Mouse (Mus musculus) bone marrow macrophage, adult 2 months (primary cell): ENCODE measurements around the gene Spr. TPM values are rescaled to one million over a fixed set of nuclear protein-coding genes. Genes with fewer than 3 reads are reported as not detected.
"Not testable (repeated sequence)": the region's sequence is repeated elsewhere in the genome, so short reads cannot be mapped to it uniquely, and the experiment has no call there.

Experiments used
- H3K27ac ChIP-seq: 2 replicates; pipeline ENCODE4 v1.5.1; 2012; ENCODE audit warnings: low read depth, low read length; ENCODE audit not compliant: insufficient read depth
- H3K4me1 ChIP-seq: 2 replicates; pipeline ENCODE4 v1.6.1; 2012; ENCODE audit warnings: low read length; ENCODE audit not compliant: control insufficient read depth, insufficient read depth
- H3K4me3 ChIP-seq: 2 replicates; pipeline ENCODE4 v1.5.1; 2012; ENCODE audit warnings: mild to moderate bottlenecking, low read length, moderate library complexity; ENCODE audit not compliant: insufficient read depth
- CTCF ChIP-seq: IDR thresholded peaks from 2 replicates; pipeline ENCODE4 v1.5.1; 2012; ENCODE audit warnings: low read depth, mild to moderate bottlenecking, low read length, moderate library complexity
- POLR2A ChIP-seq: IDR thresholded peaks from 2 replicates; pipeline ENCODE4 v1.6.1; 2012; ENCODE audit warnings: mild to moderate bottlenecking, low read depth, low read length, borderline replicate concordance
- polyA plus RNA-seq: library from polyadenylated mRNA; stranded (reverse); fragments of >200 nt; gene quantifications from 2 replicates; pipeline ENCODE4 v1.2.4, GENCODE M21; 2012; ENCODE audit not compliant: missing spikeins, insufficient read depth, insufficient read length

Spr gene
- polyA plus RNA-seq = 26.6 and 32.9 TPM in 2 replicates

DNA sequence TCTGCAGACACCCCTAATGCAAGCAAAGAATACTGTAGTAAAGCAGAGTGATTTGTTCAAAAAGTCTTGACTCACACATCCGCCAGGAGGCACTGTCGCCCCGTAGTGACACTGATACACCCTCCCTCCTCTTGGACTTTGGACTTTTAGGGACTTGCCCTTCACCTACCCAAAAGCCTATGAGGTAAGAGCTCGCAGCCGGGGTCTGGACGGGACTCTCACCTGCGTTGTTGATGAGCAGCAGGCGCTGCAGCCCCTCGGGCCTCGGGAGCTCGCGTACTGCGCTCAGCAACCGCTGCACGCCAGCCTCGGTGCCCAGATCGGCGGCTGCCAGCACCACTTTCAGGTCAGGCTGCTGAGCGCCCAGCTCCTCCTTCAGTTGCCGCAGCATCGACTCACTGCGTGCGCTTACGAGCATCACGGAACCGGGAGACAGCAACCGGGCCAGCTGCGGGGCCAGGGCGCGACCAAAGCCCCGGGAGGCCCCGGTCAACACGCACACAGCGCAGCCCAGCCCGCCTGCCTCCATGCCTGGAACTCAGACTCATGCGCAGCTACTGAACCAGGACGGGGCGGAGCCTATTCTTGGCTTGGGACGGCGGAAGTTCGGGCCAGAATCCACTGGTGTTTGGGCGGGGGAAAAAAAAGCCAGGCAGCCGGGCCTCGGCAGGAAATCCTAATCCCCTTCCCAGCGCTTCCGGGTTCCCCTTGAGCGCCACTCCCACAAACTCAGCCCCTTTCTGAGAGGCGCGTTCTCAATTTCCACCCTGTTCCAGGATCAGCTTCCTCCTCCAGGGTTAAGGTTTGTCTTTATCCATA, at the start of gene Spr:
TSS of gene Spr (minus strand) at position 550 of the 819 bp plus-strand sequence.
- peak within 1 kb of the TSS; percentile 52 for H3K27ac ChIP-seq
- TF ChIP-seq CTCF = peak; percentile 51
- peak; percentile 58; the same call in 1 of the 2 replicates for TF ChIP-seq POLR2A
- H3K4me1 ChIP-seq = peaks cover 5% of the 10 kb centered on the region; the same call in 1 of the 2 replicates
- H3K4me3 ChIP-seq = peak within 1 kb of the TSS; percentile 68

DNA sequence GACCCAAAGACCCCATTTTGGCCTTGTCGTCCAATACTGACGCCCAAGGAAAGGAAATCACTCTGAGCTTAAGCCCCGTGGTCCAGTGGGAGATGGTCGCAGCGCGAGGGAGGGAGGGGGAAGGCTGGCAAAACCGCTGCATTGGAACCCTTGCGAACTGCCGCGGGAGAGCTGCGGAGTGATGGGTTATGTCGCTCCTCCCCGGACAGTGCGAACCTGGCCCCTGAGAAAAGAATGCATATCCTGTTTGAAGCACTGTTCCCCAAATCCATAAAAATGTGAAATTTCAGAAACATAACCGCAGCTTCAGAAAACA, 49.1 kb upstream of the Spr start:
- TF ChIP-seq POLR2A (no peak), CTCF (no peak)
- no peak overlapping the region for H3K4me3 ChIP-seq
- no peak overlapping the region for H3K27ac ChIP-seq
- no peaks in the 10 kb centered on the region for H3K4me1 ChIP-seq

DNA sequence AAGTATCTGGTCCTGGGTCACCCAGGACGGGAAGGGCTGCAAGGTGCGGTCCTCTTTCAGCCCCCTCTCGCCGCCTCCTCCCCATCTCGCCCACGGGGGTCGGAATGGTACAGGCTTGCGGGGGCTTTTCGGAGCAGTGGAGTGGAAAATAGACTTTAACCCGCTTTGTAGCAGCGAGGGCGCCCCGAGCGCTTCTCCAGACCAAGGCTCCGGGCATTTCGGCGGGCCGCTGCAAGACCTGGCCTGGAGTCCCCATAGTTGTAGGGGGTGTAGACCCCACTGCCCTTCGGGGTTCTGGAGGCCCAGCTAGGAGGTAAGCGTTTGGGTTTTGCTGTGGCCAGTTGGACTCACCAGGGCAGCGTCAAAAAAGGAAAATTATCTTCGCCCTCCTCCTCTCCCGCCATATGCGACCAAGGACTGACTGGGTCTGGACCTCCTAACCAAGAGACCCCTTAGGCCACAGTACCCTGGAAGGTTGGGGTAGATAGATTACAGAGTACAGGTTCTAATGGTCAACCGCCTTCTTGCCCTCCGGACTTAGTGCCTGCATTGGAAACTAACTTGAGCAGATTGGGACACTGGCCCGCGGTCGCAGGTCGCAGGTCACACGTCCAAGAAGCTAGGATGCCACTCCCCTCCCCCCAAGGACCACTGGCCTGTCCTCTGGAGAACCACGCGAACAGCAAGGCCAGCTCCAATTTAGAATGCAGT, 48.6 kb upstream of the Spr start:
- H3K4me3 ChIP-seq = no peak overlapping the region
- no peak overlapping the region for H3K27ac ChIP-seq
- TF ChIP-seq POLR2A (no peak), CTCF (no peak)
- no peaks in the 10 kb centered on the region for H3K4me1 ChIP-seq

DNA sequence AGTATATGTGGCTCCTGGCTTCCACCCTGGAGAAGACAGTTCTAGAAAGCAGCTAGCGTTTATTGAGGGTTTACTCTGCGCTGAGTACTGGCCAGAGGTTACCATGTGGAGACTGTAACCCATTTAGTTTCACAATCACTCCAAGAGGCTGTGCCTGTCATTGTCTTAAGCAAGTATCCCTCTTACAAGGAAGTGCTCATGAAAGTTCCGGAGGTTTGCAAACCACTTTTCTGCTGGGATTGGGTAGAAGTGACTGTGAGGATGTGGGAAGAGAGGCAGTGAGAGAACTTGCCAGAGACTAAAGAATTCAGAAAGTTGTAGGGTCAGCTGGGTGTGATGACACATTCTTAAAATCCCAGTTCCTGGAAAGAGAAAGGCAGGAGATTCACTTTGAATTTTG, 46.4 kb upstream of the Spr start:
- Histone ChIP-seq H3K4me3 (no peak overlapping the region), H3K27ac (no peak overlapping the region), H3K4me1 (no peaks in the 10 kb centered on the region)
- TF ChIP-seq POLR2A (no peak), CTCF (no peak)

DNA sequence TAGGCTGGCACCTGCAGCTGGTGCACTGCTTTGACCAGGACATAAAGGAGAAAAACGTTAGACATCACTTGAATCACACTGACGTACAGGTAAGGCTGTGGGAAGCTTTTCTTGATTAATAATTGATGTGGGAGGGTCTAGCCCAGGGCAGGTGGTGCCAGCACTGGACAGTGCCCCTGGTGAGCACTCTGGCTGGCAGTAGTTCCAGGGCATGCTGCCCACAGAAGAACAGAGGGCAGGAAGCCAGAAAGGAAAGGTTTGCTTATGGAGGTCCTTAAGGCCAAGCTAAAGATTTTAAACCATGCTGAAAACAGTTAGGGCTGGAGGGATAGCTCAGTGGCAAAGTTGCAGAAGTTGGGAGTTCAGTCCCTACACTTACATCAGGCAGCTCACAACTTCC, 42.5 kb upstream of the Spr start:
- no peak overlapping the region for H3K4me3 ChIP-seq
- H3K27ac ChIP-seq = no peak overlapping the region
- TF ChIP-seq POLR2A (no peak), CTCF (no peak)
- H3K4me1 ChIP-seq = no peaks in the 10 kb centered on the region

DNA sequence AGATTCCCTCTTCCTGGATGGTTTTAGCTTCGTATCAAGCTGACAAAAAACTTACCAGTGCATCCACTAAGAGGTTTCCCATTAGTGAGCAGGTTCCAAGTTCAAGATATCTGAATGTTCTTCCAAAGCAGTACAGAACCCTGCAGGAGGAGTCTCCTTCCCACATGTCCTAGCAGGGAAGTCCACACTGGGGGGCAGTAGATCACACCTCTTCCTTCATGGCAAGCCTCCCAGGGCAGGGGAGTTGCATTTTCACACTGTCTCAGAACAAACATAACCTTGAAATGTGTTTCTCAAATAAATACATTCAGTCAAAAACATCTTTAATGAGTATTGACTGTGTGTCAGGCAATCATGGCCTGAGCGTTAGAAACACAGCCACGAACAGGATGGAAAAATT, 42.0 kb upstream of the Spr start:
- TF ChIP-seq CTCF (no peak), POLR2A (no peak)
- Histone ChIP-seq H3K4me3 (no peak overlapping the region), H3K4me1 (no peaks in the 10 kb centered on the region), H3K27ac (no peak overlapping the region)

DNA sequence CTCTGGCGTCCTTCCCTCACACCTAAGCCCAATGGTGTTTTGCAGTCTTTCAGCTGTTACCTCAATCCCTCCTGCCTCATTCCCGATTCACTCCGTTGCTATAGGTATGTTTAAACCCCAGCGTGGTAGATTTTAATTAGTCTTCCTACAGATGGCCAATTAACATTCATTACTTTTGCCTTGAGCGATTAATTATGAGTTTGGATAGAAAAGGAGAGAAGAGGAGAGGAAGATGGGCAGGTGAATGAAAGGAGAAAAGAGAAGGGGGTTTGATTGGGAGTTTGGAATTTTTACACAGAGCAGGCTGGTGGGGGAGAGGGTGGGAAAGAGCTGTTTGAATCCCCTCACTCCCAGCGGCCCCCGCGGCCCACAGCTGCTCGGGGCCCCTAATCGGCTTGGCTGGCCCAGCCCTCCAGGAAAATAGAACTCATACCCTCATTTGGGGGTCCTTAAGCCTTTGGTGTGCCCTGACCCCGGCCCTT, 27.9 kb upstream of the Spr start:
- Histone ChIP-seq H3K27ac (no peak overlapping the region), H3K4me3 (no peak overlapping the region), H3K4me1 (no peaks in the 10 kb centered on the region)
- TF ChIP-seq CTCF (no peak), POLR2A (no peak)

DNA sequence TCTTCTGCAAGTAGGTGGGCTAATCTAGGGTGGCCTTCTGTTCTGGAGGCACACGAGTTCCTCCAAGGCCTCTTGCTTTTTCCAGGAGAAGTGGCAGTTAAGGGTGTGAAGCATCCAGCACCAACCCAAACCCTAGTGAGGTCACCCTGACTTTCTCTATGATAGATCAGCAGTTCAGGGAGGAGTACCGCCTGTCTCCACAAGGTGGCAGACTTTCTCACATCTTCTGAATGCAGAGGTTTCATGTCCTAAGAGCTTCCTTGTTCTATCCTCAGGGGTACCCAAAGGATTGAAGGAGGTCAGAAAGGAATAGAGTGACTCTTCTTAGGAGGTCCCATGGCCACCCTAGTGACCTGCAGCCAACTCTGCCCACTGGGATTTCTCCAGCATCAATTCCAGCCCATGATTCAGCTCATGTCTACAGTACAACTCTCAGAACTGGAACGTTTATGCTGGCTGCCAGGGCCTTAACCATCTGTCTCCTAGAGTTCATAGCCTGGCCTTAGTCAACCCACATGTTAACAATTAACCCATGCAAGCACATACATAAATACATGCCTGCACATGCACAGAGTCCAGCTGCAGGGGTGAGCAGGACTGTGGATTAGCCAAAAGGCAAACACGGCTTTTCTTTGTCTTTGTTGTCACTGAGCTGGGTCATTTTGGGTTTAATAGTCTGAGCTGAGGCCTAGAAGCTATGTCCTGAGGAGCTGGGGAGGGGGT, 22.8 kb upstream of the Spr start:
- Histone ChIP-seq H3K4me3 (no peak overlapping the region), H3K27ac (no peak overlapping the region), H3K4me1 (peaks cover under 1% of the 10 kb centered on the region; the same call in 1 of the 2 replicates)
- 0 out of 2 replicates have a peak, but pooled peaks have one; percentile 16 for TF ChIP-seq CTCF
- TF ChIP-seq POLR2A = no peak

DNA sequence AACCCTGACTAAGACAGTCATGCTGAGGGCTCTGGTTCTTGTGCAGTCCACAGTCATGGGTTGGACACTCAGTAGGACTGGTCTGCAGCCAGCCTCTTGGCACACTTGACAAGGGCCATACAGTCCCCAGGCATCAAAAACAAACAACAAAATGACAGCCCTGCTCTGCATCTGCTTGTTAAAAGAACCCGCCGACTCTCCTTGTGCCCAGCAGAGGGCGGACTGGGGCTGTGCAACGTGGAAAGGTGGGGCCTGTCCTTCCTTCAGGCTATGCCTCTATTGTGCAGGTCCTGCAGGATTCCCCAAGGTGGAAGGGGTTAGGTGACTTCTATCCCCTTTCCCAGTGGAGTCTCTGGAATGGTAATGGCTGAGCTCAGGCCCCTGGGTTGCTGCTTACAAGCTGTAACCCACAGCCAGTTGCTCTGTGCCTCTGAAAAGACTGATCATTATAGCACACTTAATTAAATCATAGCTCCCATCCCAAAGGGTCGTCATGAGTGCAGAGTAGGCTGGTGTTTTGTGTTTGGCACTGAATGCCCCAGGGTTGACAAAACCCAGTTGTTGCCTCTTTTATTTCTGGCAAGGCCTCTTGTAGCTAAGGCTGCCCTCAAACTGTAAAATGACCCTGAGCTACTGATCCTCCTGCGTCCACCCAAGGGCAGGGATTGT, 21.7 kb upstream of the Spr start:
- TF ChIP-seq CTCF = peak; percentile 23; the same call in 1 of the 2 replicates
- not testable (repeated sequence) for H3K4me3 ChIP-seq, H3K4me1 ChIP-seq, H3K27ac ChIP-seq

DNA sequence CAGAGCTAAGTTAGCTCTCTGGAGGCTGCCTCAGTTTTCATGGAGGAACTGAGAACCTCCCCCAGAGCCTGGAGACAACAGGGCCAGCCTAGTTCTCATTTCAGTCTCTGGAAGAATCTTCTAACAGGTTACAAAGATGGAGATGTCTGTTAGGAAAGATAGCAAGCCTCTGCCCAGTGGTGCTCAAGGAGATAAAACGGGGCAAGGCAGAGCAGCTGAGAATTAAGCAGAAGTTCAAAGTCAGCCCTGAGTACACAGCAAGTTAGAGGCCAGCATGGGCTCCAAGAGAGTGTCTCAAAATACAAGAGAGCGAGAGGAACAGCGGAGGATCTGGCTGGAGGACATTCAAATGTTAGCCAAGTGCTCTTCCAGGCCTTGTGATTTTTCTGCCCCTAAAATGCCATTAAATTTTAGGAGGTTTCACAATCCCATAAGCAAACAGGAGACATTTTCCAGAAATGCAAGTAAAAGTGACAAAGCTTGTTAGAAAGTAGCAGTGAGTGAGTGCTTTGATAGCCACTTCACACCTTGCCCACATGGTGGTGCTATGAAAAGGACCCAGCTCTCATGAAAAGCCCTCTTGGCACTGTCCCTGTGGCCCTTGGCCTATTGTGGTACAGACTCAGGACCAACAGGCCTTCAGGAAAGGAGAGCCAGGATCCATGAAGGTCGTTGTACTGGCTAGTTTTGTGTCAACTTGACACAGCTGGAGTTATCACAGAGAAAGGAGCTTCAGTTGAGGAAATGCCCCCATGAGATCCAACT, 20.7 kb upstream of the Spr start:
- H3K27ac ChIP-seq, H3K4me3 ChIP-seq: not testable (repeated sequence)
- H3K4me1 ChIP-seq = peaks cover 11% of the 10 kb centered on the region

DNA sequence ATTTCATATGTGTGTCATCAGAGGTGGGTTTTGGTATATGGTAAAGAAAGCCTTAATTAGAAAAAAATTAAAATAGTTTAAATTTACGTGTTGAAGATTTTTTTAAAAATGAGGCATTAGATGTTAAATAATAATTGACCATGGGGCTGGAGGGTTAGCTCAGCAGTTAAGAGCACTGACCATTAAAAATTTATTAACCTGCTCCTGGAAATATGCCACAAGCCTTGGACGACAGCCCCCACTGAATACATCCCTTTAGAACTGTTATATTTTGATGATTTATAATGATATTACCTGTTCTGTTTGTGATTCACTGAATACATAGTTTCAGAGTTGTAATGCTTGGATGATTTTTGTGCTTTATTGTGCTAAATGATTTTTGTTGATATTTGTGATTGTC, 19.0 kb upstream of the Spr start:
- not testable (repeated sequence) for H3K27ac ChIP-seq, H3K4me3 ChIP-seq

More for the DNA sequence above, 19.0 kb upstream of the Spr start:
- peaks cover 11% of the 10 kb centered on the region for H3K4me1 ChIP-seq
